Mouse (Mus musculus): ENCODE results near the gene Afg1l. TPM values are rescaled to one million over a fixed set of nuclear protein-coding genes. Genes with fewer than 3 reads are reported as not detected.
A peak's percentile ranks its signal among the peaks of the same experiment; 100 is the strongest.

Afg1l gene
- polyA plus RNA-seq, 1 experiment from 2014 or later, result 9.2 TPM

DNA sequence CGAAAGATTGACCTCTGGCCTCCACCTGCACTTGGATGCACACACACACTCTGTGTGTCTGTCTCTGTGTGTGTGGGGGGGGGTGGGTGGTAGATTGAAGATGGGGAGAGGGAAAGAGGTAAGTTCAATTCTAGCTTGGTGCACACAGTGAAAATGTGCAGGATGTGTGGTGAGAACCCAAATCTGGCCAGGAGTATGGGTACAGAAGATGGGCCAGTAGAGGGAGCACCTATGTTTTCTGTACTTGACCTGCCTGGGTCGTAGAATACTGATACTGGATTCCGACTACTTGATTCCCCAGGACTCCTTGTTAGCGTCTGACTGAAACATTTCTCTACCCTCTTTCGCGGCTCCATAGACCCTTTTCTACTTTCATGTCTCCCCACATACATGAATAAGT is 31.8 kb upstream of the Afg1l start:
- Histone ChIP-seq H3K9me3 (replicated peaks; ENCODE audit: control insufficient read depth, low read length, poor library complexity, severe bottlenecking) (no peaks in the 10 kb centered on the region), H3K9ac (ENCODE audit: low read depth, low read length) (no peak overlapping the region), H3K27me3 (ENCODE audit: control insufficient read depth, insufficient read depth, low read depth, low read length) (no peaks in the 10 kb centered on the region), H3K27ac (ENCODE audit: low read length) (no peak overlapping the region), H3K4me3 (ENCODE audit: low read depth, low read length) (no peak overlapping the region), H3K4me1 (ENCODE audit: control insufficient read depth, insufficient read depth, low read length) (no peaks in the 10 kb centered on the region), H3K4me2 (ENCODE audit: low read length) (no peak overlapping the region), H3K36me3 (ENCODE audit: control insufficient read depth, insufficient read depth, low read length) (peaks cover 8% of the 10 kb centered on the region; the same call in 1 of the 2 replicates)
- no peak for ATAC-seq
- 84% methylated on average over 6 of the region's 6 CpGs for WGBS

DNA sequence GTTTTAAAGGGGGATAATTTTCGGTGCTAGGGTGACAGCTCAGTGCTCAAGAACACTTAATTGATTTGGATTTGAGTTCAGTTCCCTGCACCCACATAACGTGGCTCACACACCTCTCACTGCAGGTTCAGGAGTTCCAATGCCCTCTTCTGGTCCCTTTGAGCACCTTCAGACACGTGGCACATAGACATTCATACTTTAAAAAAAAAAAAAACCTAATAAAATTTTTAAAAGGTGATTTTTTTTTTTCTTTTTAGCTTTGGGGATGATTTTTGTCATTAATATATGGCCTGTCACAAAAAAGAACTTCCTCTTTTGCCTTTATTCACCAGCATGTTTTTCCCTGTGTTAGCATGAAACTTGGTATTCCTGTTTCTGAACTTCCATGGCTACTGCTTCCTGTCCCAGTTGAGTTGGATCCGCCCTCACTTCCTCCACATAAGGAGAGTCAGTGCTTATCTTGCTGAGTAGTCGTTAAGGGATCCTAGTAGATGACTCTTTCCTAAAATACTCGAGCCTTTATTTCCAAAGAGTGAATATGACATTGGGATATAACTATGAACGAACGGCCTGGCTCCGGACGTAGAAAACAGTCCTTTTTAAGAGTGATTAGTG is 25.8 kb upstream of the Afg1l start:
- no peak for ATAC-seq
- Histone ChIP-seq H3K27me3 (ENCODE audit: control insufficient read depth, insufficient read depth, low read depth, low read length) (no peaks in the 10 kb centered on the region), H3K4me1 (ENCODE audit: control insufficient read depth, insufficient read depth, low read length) (peaks cover 10% of the 10 kb centered on the region), H3K27ac (ENCODE audit: low read length) (no peak overlapping the region), H3K9me3 (replicated peaks; ENCODE audit: control insufficient read depth, low read length, poor library complexity, severe bottlenecking) (no peaks in the 10 kb centered on the region), H3K4me2 (ENCODE audit: low read length) (no peak overlapping the region), H3K4me3 (ENCODE audit: low read depth, low read length) (no peak overlapping the region), H3K9ac (ENCODE audit: low read depth, low read length) (no peak overlapping the region), H3K36me3 (ENCODE audit: control insufficient read depth, insufficient read depth, low read length) (peaks cover 8% of the 10 kb centered on the region; the same call in 1 of the 2 replicates)
- WGBS, result 91% methylated on average over 10 of the region's 10 CpGs

DNA sequence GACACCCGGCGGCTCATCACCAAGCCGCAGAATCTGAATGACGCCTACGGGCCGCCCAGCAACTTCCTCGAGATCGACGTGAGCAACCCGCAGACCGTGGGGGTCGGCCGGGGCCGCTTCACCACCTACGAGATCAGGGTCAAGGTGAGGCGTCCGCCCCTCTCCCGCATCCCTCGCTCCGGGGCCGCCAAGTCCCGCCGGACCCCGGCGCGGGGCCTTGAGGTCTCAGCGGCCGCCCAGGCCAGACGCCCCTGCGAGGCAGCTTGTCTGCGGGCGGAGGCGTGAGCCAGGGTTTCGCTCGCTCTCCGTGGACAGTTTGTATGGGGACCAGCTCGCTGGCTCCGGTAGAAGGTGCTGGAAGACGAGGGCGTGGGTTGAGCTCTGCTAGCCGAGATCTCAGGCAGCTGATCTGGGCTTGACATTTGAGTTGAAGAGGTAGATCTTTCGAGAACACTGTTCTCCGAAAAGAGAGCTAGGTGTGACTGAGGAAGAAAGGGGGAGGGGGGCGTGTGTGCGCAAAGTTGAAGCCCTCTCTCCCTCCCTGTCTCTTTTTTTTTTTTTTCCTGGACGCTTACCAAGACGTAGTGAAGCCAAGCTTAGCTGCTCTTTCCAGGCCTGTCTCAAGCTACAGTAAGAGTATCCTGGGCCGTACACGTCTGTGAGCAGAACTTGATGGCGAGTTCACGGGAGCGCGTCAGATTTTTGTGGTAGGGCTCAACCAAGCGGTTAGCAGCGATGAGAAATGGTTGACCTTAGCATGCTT is 24.2 kb upstream of the Afg1l start:
- peaks cover 10% of the 10 kb centered on the region for H3K4me1 ChIP-seq (ENCODE audit: control insufficient read depth, insufficient read depth, low read length)
- ATAC-seq, result peak; percentile 56
- no peaks in the 10 kb centered on the region for H3K27me3 ChIP-seq (ENCODE audit: control insufficient read depth, insufficient read depth, low read depth, low read length)
- peak overlapping the region; percentile 100 for H3K27ac ChIP-seq (ENCODE audit: low read length)
- H3K4me2 ChIP-seq (ENCODE audit: low read length), result peak overlapping the region; percentile 91
- H3K4me3 ChIP-seq (ENCODE audit: low read depth, low read length), result peak overlapping the region; percentile 100
- under 1% methylated on average over 49 of the region's 55 CpGs for WGBS
- H3K9me3 ChIP-seq (replicated peaks; ENCODE audit: control insufficient read depth, low read length, poor library complexity, severe bottlenecking), result no peaks in the 10 kb centered on the region
- H3K36me3 ChIP-seq (ENCODE audit: control insufficient read depth, insufficient read depth, low read length), result no peaks in the 10 kb centered on the region
- peak overlapping the region; percentile 92 for H3K9ac ChIP-seq (ENCODE audit: low read depth, low read length)

DNA sequence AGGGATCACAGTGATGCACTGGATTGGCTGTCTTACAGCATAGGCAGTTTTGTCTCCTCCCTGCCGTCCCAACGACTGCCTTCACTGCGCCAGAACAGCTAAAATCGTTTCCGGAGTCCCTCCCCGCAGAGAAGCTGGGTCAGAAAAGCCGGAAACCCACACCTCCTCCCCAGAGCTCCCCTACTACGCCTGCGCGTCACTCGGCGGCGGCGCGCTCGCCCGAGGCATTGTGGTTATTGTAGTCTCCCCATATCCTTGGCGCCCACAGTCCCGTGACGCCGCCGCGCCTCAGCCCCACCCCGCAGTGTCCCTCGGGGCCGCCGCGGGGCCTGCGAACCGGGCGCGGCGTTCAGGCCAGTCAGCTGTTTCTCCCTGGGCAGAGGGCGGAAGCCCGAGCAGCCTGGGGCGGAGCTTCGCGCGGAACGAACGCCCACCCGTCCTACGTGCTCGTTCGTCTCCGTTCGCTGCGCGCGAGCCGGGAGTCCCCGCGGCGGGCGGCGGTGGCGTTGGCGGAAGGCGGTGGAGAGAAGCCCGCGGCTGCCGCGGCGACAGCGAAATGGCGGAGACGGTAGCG is 23.5 kb upstream of the Afg1l start, which contains the start of gene Snx3:
Snx3 (plus strand) TSS at position 256 of the 574 bp plus-strand sequence.
- peak within 1 kb of the TSS; percentile 92 for H3K9ac ChIP-seq (ENCODE audit: low read depth, low read length)
- no peaks in the 10 kb centered on the region for H3K36me3 ChIP-seq (ENCODE audit: control insufficient read depth, insufficient read depth, low read length)
- peaks cover 10% of the 10 kb centered on the region for H3K4me1 ChIP-seq (ENCODE audit: control insufficient read depth, insufficient read depth, low read length)
- H3K4me2 ChIP-seq (ENCODE audit: low read length), result peak within 1 kb of the TSS; percentile 91
- ATAC-seq, result peak; percentile 97
- H3K9me3 ChIP-seq (replicated peaks; ENCODE audit: control insufficient read depth, low read length, poor library complexity, severe bottlenecking), result no peaks in the 10 kb centered on the region
- under 1% methylated on average over 68 of the region's 68 CpGs for WGBS
- H3K27ac ChIP-seq (ENCODE audit: low read length), result peak within 1 kb of the TSS; percentile 100
- no peaks in the 10 kb centered on the region for H3K27me3 ChIP-seq (ENCODE audit: control insufficient read depth, insufficient read depth, low read depth, low read length)
- peak within 1 kb of the TSS; percentile 100 for H3K4me3 ChIP-seq (ENCODE audit: low read depth, low read length)

DNA sequence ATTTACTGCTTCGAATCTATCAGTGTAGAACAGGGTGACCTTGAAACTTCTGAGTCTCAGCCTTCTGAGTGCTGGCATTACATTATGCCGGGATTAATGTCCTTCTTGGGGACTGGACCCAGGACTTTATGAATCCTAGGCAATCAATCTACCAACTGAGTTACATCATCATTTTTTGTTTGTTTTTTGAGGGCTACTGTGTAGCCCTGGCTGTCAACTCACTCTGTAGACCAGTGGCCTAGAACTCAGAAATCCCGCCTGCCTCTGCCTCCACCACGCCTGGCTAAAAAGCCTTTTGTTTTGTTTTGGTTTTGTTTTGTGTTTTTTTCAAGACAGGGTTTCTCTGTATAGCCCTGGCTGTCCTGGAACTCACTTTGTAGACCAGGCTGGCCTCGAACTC is 22.8 kb upstream of the Afg1l start:
- no peaks in the 10 kb centered on the region for H3K36me3 ChIP-seq (ENCODE audit: control insufficient read depth, insufficient read depth, low read length)
- no peaks in the 10 kb centered on the region for H3K27me3 ChIP-seq (ENCODE audit: control insufficient read depth, insufficient read depth, low read depth, low read length)
- peaks cover 10% of the 10 kb centered on the region for H3K4me1 ChIP-seq (ENCODE audit: control insufficient read depth, insufficient read depth, low read length)
- no peaks in the 10 kb centered on the region for H3K9me3 ChIP-seq (replicated peaks; ENCODE audit: control insufficient read depth, low read length, poor library complexity, severe bottlenecking)
- peak overlapping the region; percentile 42 for H3K4me2 ChIP-seq (ENCODE audit: low read length)
- WGBS, result 89% methylated on average over 5 of the region's 5 CpGs
- no peak overlapping the region for H3K4me3 ChIP-seq (ENCODE audit: low read depth, low read length)
- peak overlapping the region; percentile 100 for H3K27ac ChIP-seq (ENCODE audit: low read length)
- ATAC-seq, result no peak
- H3K9ac ChIP-seq (ENCODE audit: low read depth, low read length), result peak overlapping the region; percentile 46; the same call in 1 of the 2 replicates

DNA sequence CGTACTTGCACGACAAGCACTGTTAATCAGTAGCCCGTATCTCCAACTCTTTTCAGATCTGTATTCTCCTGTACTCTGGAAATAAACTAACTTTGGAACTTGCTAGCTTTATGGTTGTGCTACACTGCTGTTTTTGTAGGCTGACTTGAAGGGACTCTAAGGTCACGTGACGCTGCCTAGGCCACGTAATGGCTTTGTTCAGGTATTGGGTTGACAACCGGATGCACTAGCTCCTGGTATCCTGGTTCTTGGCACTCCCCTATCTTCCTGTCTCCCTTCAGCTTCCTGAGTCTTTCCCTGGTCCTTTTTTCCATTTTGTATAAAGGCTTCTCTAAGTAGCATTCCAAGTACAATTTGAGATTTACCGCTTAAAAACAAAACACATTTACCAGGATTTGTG is 22.2 kb upstream of the Afg1l start:
- Histone ChIP-seq H3K4me1 (ENCODE audit: control insufficient read depth, insufficient read depth, low read length) (peaks cover 10% of the 10 kb centered on the region), H3K9ac (ENCODE audit: low read depth, low read length) (no peak overlapping the region), H3K4me3 (ENCODE audit: low read depth, low read length) (no peak overlapping the region), H3K4me2 (ENCODE audit: low read length) (no peak overlapping the region), H3K27ac (ENCODE audit: low read length) (no peak overlapping the region), H3K36me3 (ENCODE audit: control insufficient read depth, insufficient read depth, low read length) (no peaks in the 10 kb centered on the region), H3K9me3 (replicated peaks; ENCODE audit: control insufficient read depth, low read length, poor library complexity, severe bottlenecking) (no peaks in the 10 kb centered on the region), H3K27me3 (ENCODE audit: control insufficient read depth, insufficient read depth, low read depth, low read length) (no peaks in the 10 kb centered on the region)
- WGBS, result 91% methylated on average over 8 of the region's 8 CpGs
- no peak for ATAC-seq

DNA sequence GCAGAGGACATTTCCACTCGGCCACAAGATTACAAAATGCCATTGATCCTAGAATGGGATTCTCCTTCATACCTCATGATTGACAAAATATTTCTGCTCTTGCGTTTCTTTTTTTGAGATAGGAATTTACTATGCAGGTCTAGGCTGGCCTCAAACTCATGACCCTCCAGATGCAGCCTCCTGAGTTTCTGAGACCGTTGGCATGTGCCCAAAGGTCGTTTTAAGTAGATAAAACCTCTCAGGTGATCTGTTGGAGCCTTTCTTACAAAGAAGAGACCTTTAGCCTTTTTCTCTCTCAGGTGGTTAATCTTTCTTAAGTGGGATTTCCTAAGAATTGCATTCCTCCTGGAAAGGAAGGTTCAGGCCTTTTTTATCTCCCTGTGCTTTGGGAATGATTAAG is 14.6 kb upstream of the Afg1l start:
- WGBS, result 65% methylated on average over 4 of the region's 4 CpGs
- Histone ChIP-seq H3K27ac (ENCODE audit: low read length) (no peak overlapping the region), H3K36me3 (ENCODE audit: control insufficient read depth, insufficient read depth, low read length) (no peaks in the 10 kb centered on the region)

DNA sequence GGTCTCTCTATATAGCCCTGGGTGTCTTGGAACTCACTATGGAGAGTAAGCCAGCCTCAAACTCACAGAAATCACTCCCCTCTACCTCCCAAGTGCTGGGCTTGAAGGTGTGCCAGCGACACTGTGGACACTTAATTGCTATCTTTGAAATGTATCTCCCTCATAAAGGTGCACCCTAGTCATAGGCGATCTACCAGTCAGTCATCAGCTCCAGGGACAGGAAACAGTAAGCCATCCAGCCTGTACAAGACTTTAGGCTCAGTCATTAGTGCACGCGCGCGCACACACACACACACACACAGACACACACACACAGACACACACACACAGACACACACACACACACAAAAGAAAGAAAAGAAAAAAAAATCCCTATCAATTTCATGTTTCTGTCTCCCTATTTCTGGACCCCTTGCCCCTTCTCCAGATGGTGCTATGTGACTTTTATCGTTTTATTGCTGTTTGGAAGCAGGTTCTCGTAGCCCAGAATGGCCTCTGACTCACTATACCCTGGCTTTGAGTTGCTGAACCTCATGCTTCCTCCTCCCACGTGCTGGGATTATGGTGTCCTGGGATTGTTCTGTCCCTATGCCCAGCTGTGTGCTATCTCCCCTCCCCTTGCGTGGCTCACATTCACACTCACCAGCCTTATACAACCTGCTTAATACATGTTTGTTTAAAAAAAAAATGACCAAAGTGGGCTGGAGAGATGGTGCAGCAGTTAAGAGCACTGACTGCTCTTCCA is 13.8 kb upstream of the Afg1l start:
- Histone ChIP-seq H3K9me3 (replicated peaks; ENCODE audit: control insufficient read depth, low read length, poor library complexity, severe bottlenecking) (no peaks in the 10 kb centered on the region), H3K27ac (ENCODE audit: low read length) (no peak overlapping the region), H3K4me1 (ENCODE audit: control insufficient read depth, insufficient read depth, low read length) (no peaks in the 10 kb centered on the region), H3K4me2 (ENCODE audit: low read length) (no peak overlapping the region), H3K27me3 (ENCODE audit: control insufficient read depth, insufficient read depth, low read depth, low read length) (no peaks in the 10 kb centered on the region), H3K36me3 (ENCODE audit: control insufficient read depth, insufficient read depth, low read length) (no peaks in the 10 kb centered on the region), H3K9ac (ENCODE audit: low read depth, low read length) (no peak overlapping the region), H3K4me3 (ENCODE audit: low read depth, low read length) (no peak overlapping the region)
- whole genome bisulfite sequencing, result 91% methylated on average over 10 of the region's 10 CpGs
- no peak for ATAC-seq

More for the DNA sequence above, 14.6 kb upstream of the Afg1l start:
- Histone ChIP-seq H3K4me2 (ENCODE audit: low read length) (no peak overlapping the region), H3K27me3 (ENCODE audit: control insufficient read depth, insufficient read depth, low read depth, low read length) (no peaks in the 10 kb centered on the region), H3K4me3 (ENCODE audit: low read depth, low read length) (no peak overlapping the region), H3K9ac (ENCODE audit: low read depth, low read length) (no peak overlapping the region), H3K4me1 (ENCODE audit: control insufficient read depth, insufficient read depth, low read length) (no peaks in the 10 kb centered on the region), H3K9me3 (replicated peaks; ENCODE audit: control insufficient read depth, low read length, poor library complexity, severe bottlenecking) (no peaks in the 10 kb centered on the region)
- no peak for ATAC-seq
